Mouse (Mus musculus) 416B (cell line): ENCODE results near the gene Usp12.

ENCODE experiments used
- DNase-seq: peaks from one replicate; pipeline ENCODE4 v3.0.0; 2011; ENCODE audit warnings: low read depth

Gene Usp12

DNA sequence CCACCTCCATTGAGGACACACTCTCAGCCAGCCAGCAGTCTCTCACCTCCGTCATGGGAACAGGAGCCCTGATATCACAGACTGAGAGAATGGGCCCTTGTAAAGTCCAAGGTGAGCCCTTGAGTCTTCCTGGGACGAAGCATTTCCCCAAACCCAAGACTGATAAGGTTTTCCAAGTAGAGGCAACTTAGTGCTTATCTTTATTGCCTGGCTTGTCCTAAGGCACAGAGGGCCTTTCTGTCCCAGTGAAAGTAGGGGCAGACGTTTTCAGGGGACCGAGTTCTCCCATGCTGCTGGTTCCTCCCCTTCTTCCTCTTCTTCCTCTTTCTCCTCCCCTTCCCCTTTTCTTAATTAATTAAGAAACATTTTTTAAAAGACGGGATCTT, 101.8 kb downstream of the Usp12 start:
- no peak for DNase-seq

DNA sequence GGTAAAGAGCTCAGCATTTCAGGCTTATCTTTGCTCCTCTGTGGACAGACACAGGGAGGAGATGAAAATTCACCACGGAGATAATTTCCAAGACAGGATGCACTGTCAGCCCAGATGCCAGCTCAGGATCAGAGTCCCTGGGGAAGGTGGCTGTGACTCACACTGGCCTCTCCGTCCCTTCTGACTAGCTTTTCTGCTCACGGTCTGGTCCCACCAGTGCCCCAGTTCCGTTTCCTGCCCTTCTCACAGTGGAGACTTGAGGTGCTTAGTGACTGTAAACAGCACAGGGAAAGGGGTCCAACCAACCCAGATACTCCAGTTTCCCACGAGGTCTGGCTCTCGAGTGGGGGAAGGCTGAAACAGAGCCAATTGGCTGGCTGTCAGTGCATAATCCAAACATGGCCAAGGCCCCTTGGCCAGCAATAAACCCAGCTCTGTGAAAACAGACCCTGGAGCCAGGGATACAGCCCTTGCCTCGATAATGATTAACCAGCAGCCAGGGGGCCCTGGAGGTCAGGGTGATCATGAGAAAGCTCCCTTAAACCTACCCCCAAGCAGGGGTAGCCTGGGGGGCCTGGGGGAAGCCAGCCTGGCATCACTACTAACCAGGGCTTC, 102.3 kb downstream of the Usp12 start:
- DNase-seq = peak; percentile 30

DNA sequence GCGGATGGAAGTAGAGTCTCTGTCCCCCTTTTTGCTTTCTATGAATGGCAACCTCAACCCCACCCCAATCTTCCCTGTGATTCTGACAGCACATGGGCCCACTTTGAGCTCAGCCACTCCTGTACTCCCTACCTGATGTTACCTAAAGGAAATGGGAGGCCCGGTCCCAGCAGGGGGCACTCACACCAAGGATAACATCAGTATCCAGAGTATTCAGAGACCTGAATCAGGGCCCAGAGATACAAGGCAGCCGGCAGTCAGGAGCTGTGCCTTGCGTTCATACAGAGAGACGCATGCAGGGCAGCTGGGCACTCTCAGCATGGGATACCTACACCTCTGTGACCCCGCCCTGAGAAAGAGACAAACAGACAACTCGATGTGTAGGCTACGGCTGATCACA, 103.1 kb downstream of the Usp12 start:
- DNase-seq = peak; percentile 56

DNA sequence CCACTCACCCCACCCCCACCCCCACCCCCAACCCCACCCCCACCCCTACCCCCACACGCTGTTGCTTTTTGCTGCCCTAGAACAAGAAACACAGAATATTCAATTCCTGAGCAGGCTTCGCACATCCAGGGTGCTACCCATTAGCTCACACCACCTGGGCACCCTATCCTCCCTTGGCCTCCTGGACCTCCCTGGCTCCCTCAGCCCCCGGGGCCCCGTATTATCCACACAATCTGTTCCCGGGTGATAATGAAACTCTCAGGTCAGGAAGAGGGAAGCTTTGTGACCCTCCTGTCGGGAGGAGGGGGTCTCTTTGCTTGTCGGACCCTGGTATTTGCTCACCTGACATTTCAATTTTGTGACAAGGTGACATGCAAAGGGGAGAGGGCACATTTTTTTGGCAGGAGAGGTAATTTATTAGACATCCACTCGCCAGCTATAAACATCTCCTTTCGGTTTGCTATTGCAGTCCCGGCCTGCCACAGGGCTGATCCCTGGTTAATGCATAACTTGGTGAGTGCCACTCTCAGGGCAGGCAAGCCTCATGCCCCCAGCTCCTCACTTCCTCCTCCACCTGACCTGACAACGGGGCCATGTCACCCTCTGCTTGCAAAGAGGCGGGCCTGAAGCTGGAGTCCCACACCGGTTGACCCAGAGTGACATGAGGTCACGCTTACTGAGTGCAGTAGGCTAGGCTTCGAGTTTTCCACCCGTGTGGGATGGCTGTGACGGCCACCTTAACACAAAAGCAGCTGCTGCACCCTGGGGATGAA, 107.1 kb downstream of the Usp12 start:
- no peak for DNase-seq

DNA sequence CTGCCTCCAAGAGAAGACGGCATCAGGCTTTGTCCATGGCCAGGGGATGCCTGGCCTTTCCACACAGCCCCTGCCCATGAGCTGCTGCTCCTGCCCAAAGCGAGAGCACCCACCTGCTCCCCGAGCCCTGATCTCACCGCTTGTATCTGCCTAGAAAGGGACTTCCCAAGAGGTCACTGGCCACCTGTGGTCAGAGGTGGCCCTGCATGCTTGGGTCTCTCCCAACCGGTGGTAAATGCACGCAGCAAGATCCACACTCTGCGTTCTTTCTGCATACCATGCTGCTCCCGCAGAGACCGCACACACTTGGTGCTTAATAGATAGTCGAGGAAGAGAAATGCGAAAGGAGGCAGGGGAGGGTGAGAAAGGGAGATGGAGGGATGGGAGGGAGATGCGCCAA, 107.9 kb downstream of the Usp12 start:
- DNase-seq = no peak
